Mouse (Mus musculus) testis, adult 2 months (tissue): ENCODE data around the gene Efcab14.

Experiments
- CTCF ChIP-seq: fragments of 200-500 bp; IDR thresholded peaks from 2 replicates; pipeline ENCODE4 v1.5.1; 2012; ENCODE audit warnings: low read depth, mild to moderate bottlenecking, inconsistent platforms, low read length, moderate library complexity; ENCODE audit not compliant: control insufficient read depth, insufficient read depth, insufficient replicate concordance
- POLR2A ChIP-seq: fragments of 200-500 bp; IDR thresholded peaks from 2 replicates; pipeline ENCODE4 v1.6.1; 2012; ENCODE audit warnings: low read depth, mild to moderate bottlenecking, inconsistent platforms, low read length, moderate library complexity; ENCODE audit not compliant: control insufficient read depth

DNA sequence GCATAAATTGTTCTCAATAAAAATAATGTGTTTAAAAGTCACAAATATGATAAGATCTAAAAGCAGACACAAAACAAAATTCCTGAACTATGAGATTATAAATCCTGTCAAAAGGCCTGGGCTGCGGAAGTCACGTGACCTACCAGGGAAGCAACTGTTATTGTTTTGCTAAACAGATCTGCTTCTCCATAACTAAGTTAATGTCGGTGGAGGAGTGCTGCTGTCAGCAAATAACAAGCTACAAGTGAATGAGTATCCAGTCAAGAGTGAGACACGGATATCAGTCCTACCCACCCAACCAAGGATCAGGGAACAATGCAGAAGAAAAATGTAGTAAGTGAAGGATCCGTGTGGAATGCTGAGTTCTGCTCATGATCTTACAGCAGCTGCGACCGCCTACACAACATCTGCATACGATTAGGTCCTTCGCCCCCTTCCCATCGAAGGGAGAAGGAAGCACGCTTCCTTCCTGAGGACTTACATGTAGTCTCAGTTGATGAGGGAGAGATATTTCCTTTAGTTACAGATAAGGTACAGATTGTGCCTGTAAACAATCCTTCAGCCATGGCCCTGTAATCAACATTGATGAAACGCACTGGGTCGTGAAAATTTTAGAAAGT lies 28.5 kb upstream of the Efcab14 start:
- TF ChIP-seq CTCF (no peak), POLR2A (no peak)
